Mouse (Mus musculus): ENCODE data around the gene Wdr91.

Gene Wdr91

DNA sequence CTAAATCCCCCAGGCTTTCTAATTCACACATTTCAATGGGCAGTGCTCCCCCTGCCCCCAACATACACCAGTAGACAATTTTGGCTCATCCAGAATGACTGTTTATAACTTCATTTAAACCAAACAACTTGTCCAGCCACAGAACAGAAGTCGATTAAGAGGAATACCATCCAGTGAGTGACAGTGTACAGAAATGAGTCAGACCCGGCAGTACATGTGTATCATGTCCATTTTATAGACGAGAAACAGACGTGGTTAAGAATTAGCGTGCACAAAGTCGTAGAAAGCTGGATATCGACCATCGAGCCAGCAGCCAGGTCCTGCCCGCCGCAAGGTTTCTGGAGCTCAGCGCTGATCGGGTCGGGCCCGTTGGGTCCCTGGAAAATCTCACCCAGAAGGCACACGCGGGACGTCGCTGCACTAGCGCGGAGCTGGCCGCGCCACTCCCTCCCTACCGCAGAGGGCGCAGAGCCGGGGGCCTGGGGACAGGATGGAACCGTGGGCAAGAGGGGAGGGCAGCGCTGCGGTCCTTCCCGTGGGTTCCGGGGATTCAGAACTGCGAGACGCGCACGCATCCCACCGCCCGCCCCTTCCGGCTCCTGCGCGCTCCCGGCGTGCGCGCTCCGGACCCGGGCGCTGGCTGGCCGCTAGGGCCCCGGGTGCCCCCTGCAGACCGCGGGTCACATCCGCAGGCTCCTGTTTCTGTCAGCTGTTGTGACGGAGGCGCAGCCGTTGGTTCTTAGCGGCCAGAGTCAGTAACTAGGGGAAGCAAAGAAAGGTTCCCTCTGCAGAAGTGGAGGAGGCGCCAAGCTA is 33.0 kb downstream of the Wdr91 start, which contains the start of gene Cyren:
TSS of gene Cyren (minus strand) at position 552 of the 813 bp plus-strand sequence.
- DNase-seq = peak; percentile 95

DNA sequence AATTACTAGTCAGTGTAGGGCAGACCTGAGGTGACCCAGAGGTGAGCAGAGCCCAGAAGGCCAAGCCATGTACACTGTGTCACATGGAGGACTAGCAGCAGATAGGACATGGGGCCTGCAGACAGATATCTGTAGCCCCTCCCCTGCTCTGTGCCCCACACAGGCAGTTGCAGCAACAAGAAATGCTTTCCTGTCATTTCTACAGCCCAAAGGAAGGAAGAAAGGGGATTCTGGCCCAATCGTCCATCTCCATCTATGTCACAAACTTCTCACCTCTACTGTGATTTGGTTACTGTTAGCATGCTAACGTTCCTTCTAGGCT is 33.9 kb downstream of the Wdr91 start:
- no peak for DNase-seq

DNA sequence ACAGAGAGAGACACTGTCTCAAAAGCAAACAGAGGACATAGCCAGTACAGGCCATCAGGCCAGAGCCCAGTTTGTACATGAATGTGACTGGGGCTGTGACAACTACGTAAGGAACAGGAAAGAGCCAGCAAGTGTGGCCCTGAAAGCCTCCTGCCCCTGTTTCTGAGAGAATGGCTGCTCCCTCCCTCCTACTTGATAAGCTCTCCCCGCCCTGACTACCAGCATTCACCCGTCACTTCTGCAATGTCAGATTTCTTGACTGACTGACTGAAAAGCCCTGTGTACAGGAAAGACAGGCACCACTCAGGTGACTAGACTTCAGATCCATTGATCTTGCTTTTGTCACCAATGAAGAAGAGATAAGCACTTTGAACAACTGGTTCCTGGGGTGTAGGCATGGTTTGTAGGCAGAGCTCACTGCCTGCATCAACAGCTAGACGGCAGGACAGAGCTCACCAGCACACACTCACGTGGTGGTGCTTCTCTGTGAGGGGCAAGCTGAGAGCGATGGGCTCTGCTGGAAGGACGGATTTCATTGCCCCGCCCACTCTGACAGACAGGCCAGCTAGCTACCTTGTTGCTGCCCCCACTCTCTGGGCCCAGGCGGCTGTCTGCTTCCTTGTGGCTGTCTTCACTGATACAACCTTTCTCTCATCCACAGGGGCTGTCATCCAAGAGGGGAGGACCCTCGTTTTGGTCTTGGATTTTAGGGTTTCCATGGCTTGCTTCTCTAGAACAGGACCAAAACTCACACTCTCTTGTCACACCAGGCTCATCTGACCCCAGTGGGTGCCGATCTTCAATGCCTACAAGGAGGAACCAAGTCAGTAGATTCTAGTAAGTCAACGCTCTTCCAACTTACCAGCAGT is 34.5 kb downstream of the Wdr91 start:
- DNase-seq = no peak

DNA sequence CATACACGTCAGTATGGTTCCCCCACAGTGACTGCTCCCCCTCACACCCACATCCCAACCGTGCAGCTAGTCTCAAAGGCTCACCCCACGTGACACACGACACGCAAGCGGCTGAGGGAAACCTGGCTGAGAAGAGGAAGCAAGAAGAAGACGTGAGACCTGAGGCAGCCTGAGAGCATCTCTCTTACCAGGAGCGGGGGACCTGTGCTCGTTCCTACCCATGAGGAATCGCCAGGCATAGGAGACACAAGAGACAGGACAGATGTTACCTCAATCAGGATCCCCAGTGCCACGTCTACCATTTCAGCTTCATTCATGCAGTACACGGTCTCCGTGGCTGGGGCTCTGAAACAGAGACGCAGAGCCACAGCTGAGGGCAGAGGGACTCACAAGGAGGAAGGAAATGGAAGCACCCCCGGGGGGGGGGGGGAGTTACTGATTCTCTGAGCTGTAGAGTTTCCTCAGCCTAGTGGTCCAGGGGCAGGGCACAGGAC is 35.4 kb downstream of the Wdr91 start:
- no peak for DNase-seq

DNA sequence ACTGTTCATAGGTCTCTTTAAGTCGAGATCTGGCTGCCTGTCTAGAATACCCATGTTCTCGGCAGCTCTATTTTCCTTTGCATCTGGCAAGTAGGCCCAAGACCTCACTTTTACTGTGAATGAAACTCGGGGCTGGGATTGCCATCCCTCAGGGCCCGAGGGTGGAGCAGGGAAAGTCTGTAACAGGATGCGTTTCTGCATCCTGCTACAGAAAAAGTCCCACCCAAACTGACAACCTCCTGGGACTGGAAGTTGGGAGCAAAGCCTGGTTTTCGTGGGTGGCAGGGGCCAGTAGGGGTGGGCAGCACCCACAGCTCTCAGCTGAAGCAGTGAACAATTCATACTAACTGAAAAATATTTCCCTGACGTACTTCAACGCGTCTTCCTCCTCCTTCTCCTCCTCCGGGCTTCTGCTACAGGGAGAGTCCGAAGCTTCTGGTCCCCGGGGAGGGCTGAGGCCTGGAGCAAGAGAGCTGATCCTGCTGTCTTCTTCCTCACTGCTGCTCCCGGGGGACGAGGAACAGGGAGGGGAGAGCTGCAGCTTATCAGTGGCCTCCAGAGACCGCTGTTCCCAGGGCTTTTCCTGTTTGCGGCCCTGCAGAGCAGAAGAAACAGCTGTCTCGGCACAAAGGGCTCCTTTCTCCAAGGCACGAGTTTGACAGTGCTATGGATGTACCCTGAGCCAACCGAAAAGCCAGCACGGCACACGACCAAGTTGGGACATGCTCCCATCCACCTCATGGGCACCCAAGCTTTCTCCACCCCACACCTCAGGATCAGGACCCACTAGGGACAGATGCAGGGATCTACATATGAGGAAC is 36.4 kb downstream of the Wdr91 start:
- DNase-seq = peak; percentile 79

DNA sequence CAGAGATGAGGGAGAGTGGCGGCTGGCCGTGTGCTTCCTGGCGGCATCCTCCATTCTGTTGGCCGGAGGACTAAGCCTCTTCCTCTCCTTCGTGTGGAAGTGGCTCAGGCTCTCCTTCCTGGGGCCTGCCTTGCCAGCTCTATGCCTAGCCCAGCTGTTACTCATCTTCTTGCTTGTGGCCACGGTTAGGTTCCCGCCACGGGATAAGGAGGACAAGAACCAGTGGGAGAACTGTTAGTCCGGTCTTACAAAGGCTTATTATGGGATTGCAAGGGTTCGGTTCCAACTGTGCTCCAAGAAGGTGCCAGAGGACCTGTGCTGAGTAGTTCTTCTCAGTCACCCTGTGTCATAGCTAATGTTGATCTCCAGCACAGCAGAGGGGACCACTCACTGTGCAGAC is 37.8 kb downstream of the Wdr91 start:
- DNase-seq = no peak

DNA sequence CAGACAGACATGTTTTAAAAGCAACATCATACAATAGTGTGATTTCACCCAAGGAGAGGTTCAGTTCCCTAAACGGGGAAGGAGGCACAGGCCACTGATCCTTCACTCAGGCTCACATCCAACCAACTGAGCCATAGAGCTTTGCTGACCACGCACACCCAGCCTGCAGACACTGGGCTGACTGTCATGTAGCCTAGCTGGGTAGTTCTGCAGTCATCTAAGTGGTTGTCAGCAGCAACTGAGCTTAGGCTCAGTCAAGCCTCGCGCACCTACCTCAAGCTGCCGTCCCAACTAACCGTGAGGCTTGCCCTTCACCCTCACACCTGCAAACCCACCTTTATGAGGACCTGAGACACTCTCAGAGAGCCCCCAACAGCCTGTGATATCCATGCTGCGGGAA is 38.7 kb downstream of the Wdr91 start:
- no peak for DNase-seq

DNA sequence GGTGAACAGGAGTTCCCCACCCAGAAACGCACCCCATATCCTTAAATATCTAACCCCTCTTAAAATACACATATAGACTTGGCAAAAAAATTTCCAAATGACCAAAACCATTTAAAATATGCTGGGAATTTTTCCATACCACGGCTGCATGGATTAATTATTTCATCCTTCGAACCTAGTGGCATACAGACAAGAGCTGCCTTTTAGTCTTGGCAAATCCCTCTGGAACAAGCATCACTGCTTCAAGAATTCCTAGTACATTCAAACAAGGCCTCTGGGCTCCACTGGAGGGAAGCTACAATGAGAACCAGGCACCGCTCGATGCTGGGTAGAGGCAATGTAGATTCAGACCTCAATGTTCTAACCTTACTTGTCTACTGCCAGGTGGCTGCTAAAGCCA is 40.0 kb downstream of the Wdr91 start:
- DNase-seq = no peak

GRCm38 (mm10) chr6:34870136-34870535 is 40.5 kb downstream of the Wdr91 start:
- DNase-seq = no peak

DNA sequence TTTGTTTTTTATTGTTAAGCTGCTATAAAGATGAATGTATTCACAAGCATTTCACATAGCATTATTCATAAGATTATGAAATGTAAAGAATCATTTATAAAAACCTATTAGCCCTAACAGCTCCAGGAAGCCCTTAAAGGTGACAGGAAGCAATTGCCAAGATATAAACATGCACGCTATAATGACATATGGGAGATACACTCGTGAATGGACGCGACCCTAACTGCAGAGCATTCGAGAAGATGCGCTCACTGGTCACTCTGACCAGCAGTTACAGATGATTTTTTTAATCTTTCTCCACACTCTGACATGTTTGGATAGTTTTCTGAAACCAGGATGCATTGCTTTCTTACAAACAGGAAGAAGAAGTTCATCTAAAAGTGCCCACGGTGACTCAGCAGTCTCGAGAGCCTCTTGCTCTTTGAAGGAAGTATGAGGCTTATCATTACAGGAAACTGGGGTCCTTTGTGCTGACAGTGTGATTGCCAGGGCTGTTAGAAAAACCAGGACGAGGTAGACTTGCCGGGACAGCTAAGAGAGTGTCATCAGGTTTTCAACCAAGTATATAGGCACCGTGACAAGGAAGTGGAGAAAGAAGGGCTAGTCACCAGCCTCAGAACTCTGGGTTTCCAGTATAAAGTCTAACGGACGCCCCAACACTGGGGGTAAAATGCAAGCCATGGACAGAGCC is 41.3 kb downstream of the Wdr91 start:
- peak; percentile 58 for DNase-seq

- no peak for DNase-seq
Observed at GRCm38 (mm10) chr6:34868507-34869217, 42.0 kb downstream of the Wdr91 start.

GRCm38 (mm10) chr6:34867995-34868350 is 42.7 kb downstream of the Wdr91 start:
- DNase-seq = no peak

- DNase-seq = no peak
Observed at GRCm38 (mm10) chr6:34867301-34867994, 43.2 kb downstream of the Wdr91 start.

- DNase-seq = no peak
Observed at GRCm38 (mm10) chr6:34866786-34867185, 43.9 kb downstream of the Wdr91 start.

DNA sequence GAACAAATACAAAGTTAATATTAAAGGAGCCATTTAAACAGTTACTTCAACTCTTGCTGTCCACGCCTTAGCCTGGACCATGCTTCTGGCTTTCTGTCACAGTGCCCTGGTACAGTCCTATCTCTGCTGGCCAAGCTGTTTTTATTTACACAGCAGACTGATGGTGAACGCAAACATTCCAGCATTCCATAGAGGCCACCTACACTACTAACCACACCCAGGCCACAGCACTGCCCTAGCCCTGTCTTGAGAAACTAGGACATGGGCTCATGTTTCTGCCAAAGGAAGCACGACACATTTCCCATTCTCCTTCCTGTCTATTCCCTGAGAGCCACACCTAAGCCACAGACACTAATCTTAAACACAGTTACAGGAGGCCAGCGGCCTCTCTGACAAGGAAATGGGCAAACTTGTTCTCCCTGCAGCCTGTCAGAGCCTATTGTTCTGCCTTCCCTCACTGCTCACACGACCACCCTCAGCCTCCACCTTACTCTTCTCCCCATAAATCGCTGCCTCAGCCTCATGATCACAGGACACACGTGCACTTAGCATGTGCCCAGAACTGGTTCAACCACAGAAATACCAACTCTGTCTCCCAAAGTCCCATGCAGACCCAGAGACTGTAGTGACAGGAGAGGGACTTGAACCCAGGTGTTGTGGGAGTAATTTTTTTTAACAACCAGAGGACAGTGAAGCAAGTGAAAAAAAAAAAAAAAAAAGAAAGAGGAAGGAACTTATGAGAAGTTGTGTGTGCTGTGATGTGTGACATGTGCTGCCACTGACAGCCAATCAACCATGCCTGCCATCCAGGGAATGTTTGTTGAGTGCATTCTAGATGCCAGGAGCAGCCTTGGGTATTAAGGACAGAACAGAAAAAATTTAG is 44.7 kb downstream of the Wdr91 start:
- DNase-seq = peak; percentile 79

DNA sequence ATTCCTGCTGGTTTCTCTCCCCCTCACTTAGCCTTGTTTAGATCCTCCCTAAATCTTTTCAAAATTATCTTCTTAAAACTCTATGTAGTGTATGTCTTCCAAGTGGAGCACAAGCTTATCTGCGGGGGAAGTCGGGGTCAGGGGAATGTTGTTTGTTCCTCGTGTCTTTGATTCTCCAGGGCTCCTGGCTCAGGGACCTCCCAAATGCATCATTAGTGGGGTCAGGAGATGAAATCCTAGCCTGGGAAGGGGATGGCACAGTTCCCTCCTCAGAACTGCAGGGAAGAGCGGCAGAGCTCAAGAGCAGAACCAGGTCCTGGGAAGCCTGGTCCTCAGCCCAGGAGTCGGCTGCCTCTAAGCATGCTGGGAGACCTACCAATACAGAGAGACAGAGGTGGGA is 45.5 kb downstream of the Wdr91 start:
- no peak for DNase-seq

GRCm38 (mm10) chr6:34863786-34864514 is 46.7 kb downstream of the Wdr91 start:
- no peak for DNase-seq

DNA sequence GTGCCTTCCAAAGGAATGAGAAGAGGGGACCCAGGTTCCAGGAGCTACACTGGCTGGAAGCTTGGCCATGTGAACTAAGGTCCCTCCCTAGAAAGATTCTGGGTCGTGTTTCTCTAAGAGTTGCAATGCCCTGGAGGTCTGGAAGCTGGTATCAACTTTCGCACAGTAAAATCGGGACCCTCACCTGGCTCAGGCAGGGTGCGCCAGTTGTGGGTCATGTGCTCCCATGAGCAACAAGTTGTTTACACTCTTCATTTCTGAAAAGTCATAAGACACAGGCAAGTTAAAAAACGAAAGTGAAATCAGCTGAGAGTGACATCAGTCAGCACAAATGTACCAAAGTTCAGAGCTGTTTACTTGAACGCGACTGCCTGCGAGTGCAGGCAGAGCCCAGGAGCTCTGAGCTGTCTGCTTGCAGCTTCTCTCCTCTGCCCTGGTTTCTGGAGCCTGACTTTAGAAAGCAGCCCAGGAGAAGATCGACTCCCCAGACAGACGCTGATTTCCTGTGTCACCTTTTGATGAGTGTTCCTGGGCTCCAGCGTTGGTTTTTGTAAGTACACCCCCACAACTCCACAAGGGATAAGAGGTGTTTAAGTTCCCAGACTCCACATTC is 47.8 kb downstream of the Wdr91 start, which contains the start of gene Tmem140:
TSS of gene Tmem140 (plus strand) at position 356 of the 613 bp plus-strand sequence.
- peak; percentile 87 for DNase-seq

DNA sequence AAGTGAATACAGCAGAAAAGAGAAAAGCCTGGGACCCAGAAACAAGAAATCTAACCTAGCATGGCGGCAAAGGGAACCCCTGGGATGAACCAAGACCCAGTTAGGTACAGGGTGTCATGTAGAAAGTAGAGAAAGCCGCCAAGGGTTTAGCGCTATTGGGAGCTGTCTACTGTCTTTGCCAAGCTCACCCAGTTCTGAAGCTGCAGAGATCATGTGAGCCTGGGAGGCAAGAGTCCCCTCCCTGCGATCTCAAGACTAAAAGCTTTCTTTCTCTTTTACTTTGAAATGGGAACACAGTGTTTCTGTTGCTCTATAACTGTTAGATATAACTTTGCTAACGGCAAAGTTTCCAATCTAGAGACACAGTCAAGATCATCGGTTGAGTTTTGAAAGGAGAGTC is 48.3 kb downstream of the Wdr91 start:
- peak; percentile 64 for DNase-seq
